Mouse (Mus musculus) right cerebral cortex, postnatal 10 days (tissue): ENCODE measurements at regions not wholly inside any gene's neighbourhood (a gene's known extent, or its start where the extent isn't known, plus 50 kb on each side); places are given as distances from the start of the nearest gene placed in this dataset.

Source experiments
- DNase-seq, 2 experiments: peaks; one replicate each; pipeline ENCODE4 v3.0.0; 2021; ENCODE audit warnings: low spot score in 2 of 2

DNA sequence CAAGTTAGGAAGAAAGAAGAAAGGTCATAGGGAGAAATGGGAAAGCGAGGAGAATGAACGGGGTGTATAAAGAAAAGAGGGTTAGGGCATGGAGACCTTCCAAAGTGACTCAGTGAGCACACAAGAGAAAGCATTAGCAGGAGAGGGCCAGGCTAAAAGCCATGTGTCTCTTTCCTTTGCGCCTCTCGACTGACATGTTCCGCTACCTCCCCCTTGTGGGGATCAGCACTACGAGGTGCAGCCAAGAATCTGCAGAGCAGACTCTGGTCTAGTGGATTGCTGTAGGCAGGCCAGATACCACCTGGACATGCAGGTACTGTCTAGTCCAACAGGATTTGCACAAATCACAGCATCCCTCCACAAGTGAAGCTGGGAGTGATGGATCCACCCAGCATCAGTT lies 54.0 kb downstream of the Kcna5 start:
- DNase-seq: peak in 1 of 2 experiments; percentile 33

DNA sequence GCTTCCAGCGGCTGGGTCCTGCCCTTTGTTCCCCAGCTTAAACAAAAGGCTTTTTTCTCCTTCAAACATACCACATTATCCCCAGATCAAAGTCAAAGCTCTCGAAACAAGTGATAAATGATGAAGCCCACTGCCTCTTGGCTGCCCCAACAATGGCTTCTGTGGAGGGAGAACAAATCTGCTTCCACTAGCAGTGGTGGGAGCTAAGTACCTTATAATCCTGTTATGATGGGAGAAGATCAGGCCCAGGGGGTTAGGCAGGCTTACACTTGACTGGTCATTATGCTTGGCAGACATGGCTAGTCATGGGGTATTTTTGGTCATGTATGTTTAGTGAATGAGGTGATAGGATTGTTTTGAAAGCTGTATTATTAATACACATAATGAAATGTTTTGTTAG lies 57.7 kb downstream of the Kcna5 start:
- DNase-seq: no peak

DNA sequence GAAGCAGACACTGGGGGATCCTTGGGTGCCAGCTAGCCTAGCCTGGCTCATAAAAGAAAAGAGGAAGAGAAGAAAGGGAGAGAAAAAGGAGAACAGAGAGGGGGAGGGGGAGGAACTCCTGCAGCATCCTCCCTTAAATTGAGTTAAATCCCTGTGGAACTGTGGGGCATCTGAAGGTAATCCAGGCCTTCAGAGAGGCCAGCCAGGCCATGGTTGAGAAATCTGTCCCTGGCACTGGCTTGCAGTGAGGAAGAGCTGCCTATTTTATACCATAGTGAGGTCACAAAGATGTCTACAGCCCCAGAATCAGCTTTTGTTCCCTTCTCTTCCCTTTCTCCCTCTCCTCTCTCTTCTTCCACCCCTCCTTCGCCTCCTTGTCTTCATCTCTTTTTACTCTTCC lies 58.5 kb downstream of the Kcna5 start:
- no peak for DNase-seq

DNA sequence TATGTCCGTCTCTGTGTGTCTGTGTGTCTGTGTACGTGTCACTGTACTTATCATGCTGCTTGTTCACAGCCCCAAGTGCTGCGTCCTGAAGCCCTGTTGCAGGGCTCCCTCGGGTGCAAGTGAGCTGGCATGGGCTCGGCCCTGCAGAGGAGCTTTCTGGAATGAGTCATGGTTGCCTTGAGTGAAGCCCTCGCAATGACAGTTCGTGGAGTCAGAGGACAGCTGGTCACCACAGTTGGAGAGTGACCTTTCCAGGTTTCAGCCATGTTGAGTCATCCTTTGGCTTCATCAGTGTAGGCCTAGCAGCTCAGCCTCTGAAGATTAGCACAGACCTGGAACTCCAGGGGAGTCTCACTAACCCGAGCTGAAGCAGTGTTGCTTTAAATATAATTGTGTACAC lies 59.7 kb downstream of the Kcna5 start:
- DNase-seq: no peak

DNA sequence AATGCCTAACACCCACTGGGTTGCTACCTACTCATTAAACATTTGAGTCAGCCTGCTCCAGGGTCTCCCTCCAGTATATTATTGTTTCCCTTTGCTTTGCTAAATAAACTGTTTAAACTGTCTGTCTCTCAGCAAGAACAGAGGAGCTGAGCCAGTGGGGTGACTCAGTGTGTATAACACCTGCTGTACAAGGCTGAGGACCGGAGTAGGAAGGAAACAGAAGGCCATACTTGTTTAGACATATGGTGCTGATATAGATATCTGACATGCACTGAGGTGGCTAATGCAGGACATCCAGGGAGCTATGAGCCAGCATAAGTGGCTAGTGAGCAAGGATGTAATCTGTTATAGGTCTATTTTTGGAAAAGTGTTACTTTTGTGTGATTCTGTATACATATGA lies 81.5 kb downstream of the Kcna5 start:
- no peak for DNase-seq

DNA sequence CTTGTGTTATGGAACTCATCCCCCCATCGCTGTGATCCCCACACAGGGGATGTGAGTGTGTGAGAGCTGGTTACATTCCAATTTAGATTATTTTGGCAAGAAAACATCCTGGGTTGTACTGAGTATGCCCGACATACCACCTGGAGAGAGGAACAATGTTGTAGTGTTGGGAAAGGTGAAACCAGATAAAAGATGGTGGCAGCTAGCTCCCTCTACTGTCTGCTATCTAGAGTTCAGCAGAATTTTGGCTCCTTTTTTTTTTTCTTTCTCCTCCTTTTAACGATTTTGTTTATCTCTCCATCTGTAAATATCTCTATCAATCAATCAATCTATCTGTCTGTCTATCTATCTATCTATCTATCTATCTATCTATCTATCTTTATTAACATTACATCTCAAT lies 89.7 kb downstream of the Kcna5 start:
- DNase-seq: no peak

DNA sequence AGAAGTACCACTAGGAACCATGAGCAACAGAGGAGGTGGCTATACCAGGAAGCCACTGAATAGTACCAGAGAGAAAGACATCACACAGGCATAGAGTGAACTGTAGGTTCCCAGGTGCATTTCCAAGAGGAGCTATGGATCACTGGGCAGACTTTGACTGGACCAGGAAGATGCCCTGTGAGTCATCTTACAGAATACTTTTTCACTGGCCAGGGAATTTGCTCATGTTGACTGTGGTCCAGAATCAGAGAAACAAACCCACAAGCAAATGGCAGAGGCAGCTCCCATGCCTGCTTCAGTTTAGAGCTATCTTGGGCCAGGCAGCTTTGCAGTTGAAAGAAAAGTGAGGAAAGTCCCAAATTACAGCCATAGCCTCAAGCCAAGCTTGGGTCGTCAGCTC lies 95.0 kb downstream of the Kcna5 start:
- no peak for DNase-seq

DNA sequence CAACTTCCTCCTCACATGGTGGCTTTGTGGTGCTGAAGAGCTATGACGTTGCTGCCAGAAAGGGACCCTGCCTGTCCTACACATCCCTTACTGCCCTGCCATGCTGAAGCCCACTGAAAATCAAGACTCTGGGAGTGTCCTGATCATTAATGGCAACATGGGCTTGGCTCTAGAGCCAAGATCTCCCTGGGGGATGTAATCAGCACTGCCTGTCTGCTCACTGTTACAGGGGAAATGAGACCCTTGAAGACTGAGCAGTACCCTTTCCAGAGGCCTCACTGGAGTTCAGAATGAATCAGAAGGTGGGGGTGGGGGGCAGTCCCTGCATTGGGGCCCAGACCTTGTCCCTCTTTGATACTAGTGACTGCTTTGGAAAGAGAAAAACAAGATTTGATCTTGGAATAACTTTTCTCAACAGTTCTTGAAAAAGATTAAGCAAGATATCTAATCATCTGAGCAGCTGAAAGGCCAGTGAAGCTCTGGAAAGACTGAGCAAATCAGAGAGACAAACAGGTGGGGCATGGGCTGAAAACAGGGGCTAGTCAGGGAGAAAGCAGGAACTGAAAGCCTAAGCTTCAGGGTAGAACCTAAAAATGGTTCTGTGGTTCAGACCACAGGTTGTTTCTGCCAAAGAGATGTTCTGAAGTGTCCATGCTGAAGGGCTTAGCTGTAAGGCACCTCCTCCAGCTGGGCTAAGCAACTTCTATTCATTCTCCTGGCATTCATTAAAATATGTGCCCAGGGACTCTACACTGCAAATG lies 97.1 kb downstream of the Kcna5 start:
- no peak for DNase-seq

DNA sequence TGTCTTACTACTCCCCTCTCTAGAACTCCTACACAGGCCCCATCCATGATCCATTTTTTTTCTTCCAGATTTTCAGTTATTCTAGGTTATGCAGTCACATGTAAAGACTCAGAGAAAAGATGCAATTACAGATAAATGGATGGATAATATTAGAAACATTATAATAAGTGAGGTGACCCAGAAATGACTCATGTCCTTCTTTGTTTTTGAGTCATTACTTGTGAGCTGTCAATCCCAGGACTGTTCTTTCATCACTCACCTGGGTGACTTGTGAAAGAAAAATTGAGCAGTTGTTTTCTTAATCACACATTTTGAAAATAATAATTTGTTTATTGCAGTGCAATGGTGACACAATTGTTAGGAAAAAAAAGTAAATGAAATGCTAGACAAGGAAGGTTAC lies 108.0 kb downstream of the Kcna5 start:
- no peak for DNase-seq

DNA sequence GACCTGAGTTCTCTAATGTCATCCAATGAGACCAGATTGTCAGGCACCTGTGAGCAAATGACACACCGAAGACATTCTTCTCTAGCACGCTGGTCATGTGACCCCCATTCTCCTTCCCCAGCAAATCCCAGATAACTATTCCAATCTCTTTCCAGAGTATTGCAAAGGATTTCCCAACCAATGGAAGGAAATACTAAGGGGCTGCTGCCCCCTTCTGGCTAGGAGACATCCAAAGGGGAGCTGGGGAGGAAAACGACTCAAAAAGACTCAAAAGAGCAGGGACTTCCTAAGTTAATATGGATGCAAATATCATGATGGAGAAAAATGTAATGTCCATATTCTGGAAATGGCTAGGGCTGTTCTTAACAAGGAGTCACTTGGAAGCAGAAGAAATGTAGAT lies 129.5 kb downstream of the Kcna5 start:
- peak; percentile 30 to 65 for DNase-seq

DNA sequence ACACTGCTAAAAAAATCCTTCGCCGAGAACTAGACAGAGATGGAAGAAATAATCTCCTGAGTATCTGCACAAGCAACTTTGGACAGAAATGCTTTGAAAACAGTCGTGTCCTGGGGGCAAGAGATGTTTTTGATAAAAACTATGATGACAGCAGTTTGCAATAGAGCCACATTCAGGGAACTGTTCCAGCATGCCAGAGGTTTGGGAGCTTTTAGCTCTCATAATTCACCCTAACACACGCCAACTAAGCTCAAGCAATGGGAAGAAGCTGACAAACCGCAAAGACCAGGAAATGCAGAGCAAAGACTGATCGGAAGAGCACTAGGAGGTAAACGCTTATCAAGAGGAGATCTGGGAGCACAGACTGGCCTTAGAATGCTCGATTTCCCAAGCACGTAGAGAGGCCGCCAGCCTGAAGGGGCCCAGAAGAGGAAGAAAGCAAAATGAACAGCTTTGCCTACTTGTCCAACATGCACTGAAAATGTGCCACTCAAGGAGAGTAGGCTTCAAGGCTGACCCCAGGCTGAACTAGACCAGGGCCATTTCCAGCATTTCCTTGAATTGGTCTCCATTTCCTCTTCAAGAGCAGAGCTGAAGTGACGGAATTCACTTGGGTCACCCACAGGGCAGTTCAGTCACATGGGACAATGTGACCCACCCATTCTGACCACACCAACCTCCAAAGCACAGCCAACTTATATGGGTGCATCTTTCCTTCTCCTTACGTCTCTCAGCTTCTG lies 130.7 kb downstream of the Kcna5 start:
- no peak for DNase-seq

DNA sequence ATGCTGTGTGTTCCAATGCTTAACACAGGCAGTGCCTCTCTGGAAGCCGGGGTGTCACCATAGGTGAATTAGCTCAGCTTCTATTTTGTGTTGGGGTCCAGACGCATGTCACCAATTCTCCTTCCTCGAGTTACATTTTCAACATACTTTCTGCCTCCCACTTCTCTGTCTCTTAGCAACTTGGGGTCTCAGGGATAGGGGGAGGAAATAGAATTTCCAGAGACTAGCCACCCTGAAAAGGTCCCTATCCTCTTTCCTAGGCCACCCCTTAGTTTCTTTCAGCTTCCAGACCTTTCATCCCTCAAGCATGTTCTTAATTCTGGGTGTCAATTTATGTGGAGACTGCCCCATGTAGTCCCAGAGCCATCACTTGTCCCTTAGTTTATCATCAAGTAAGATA lies 135.6 kb downstream of the Kcna5 start:
- DNase-seq: no peak

DNA sequence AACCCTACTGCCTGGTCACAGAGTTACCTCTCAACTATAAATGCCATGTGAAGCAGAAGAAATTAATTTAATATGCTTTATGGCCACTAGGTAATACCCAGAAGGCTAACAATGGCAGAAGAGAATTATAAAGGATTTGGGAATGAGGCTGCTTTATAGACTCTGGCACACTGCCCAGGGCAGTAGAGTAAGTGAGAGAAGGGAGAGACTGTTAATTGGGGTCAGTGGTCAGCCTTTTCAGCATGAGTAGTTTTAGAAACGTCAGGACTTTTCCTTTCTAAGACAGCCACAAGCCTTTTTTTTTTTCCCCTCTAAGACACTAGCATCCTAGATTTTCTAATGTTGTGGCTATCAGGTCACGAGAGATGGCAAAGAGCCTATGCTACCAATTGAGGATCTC lies 136.6 kb downstream of the Kcna5 start:
- no peak for DNase-seq

DNA sequence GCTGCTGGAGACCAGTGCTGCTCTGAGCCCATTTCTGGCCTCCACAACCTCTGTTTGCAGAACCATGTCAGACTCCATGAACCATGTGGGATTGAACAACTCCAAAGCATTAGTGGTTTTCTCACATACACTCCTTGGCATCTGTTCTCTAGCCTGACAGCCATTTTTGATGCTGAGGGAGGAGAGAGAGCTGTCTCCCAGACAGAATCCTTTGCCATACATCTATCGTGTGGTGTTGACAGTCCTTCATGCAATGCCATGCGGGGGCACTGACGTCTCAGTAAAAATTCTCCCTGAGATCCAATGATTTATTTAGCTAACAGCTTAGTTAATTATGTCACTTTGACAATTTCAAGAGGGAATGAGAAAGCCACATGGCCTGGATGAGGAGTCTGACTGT lies 140.2 kb downstream of the Kcna5 start:
- DNase-seq: no peak

DNA sequence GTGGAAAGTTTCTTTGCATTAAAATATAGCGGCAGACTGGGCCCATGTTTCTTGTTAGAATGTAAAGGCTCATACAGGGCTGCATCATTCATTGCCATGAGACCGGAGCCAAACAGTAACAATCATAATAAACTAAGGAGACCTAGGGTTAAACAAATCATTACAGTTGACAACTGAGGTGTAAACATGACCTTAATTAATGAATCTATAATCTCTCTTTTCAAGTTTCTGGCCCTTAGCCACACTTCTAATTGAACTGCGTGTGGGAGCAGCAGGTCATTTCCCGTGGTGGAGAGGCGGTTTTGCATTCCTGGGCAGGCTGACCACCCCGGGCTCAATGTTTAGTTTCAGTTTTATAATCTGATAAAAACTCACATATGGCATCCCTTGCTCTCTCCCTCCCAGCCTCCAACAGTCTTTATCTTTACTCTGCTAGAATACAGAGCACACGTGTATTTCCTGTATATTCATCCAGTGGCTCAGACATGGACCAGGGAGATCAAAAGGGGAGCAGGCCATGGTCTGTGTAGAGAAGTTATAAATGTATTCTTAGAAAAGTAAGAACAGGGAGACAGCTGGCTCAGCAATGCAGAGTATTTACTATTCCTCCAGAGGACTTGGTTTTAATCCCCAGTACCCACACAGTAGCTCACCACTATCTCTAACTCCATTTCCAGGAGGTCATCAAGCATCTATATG lies 141.0 kb downstream of the Kcna5 start:
- DNase-seq: no peak

DNA sequence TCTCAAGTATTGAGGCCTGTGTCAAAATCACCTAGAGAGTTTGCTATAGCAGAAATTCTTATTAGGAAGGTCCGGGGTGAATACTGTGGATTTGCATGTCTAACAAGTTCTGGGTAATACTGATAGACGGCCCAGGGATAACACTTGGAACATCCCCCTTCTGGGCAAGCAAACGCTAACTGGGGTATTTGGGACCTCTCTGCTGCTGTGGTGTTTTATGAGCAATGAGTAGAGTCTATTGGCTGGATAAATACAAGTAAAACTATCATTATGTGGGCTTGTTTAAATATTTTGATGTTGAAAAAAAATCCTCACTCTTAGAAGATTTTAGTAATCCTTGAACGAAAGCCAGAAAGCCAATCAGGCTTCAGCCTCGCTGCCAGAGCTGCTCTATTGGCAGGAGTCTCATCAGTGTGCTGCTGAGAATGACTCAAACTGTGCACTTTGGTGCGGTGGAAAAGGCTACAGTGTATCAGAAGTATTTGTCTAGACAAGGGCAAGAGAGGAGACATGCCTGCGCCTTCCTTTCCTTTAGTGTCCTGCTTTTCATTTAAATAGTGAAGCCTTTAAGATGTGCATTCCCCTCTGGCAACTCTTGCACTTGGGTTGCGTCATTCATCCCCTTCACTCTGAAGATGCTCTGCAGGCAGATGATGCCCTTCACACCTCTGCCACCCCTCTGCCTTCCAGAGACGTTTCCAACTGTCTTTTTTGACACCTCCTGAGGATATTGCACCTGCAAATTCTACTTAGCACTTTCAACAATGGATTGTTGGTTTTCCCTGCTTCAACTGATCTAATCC lies 150.8 kb downstream of the Kcna5 start:
- DNase-seq: no peak

DNA sequence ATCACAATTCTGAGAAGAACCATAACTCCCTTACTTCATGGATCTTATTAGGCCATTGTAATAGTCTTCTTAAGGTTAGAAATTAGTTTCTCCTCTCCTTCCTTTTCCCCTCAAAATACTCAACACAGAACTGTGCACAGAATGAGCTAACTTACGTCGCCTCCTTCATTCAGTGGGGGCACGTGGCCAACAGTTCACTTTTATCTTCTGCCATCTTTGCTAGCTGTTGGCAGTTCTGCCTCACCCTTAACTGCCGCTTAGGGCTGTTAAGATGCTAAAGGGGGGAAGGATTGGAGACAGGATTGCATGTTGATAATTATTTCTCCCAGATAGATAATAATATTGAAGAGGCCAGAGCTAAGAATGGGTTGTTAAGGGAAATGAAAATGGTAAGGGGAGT lies 158.0 kb downstream of the Kcna5 start:
- no peak for DNase-seq

DNA sequence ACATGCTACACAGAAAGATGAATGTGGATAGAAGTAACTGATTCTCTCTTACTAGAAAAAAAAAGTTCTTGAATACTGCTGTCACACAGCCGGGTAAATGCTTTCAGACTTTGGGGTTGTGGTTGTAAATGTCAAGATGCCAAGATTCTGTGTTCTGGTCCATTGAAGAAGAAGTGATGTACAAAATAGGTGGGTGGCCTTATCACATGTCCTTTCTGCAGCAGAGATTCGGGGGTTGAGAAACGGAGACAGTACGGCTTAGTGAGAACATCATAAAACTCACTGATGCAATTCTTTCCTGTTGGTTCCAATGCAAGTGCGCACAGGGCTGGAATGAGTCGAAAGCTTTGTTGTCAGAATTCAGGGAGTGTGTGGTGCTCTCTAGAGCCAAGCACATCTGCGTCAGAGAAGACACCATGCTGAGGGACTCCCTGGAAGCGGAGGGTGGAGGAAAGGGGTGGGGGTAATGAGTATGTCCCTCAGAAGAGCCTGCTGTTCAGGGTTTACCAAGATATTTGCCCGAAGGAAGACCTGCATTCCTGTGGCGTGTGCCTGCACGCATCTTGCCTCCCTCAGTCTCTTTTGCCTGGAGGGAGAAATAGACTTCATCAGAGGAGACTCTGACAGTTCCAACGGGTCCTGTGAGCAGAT lies 160.1 kb downstream of the Kcna5 start:
- DNase-seq: no peak

DNA sequence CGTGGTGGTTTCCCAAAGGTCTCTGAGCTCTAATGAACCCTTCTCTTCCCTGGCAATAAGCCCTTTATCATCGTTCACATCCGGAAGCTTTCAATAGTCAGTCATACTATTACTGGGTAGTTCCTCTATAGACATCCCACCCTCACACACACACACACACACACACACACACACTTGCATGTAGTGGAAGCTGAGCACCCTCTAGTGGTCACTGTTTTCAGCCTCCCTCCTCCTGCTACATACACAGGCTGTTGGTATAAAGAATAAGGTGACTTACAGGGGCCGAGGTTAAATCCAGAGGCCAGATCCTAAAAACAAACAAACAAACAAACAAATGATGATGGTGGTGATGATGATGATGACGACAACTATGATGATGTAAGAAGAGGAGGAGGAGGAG lies 163.2 kb downstream of the Kcna5 start:
- peak; percentile 39 to 59 for DNase-seq

DNA sequence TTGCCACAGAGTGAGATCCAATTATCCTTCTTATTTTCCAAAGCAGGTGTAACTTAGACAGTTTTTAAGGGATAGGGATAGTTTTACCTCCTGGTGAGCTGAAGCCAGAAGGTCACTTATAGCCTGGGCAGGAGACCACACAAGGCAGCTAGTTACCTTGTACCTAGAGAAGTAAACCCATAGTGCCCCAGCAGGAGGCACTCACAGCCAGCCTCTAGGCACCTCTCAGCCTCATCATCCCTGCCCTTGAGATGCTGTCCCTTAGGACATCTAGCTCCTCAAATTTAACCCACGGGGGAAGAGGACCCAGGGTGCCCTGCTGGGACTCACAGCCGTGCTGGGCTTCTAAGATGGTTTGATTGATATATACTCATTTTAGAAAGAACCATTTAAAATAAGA lies 163.7 kb downstream of the Kcna5 start:
- no peak for DNase-seq

DNA sequence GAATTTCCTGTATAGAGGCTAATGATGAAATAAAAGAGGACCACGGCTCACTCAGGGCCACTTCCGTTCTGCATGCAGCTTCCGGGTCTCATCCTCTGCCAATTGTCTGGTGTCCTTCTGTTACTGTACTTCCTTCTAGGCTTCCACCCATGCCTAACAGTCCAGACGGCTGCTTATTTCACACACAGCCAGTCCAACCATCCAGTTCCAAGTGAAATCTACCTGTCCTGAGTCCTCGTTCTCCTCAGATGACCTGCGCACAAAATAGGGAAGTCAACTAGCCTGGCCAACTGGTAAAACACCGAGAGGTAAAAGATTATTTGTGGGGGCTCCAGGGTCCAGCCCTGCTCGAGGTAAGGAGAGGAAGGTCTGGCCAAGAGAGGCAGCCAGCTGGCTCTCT lies 169.7 kb downstream of the Kcna5 start:
- no peak for DNase-seq

DNA sequence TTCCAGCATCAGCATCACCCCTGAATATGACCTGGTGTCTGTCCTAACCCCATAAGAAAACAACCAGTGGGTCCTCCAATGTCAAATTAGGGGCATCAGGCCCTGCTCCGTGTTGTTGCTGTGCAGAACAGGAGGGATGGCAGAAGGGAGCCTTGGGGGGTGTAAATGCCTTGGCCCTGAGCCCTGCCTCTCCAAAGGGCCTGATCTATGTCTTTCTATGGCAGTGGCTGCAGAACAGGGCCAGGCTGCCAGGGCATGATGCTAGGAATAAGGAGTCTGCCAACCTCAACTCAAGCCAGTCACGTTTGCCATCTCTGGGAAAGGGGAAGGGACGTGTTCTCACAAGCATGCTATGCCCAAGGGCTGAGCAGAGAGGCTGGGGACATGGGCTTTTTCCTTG lies 172.9 kb downstream of the Kcna5 start:
- no peak for DNase-seq
